Comparison of ENCODE assay signal across 8 mouse cellular contexts in the genomic region with DNA sequence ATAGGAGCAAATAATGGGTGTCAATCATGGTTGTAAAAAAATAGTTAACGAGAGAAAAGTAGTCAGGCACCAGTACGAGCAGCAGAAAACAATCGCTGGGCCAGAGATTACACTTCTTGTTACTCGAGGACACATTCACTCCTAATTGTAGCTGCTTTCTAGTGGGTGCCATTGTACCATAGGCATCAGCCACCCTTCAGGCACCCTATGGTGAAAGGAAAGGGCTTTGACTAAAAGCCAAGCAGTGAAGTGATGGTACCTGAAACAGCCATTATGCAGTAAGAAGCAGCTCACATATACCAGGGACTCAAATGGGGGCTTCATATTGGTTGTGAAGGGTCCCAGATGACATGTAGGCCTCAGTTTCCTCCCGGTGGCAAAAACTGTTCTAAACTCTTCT. TPM values are rescaled to one million over a fixed set of nuclear protein-coding genes. Genes with fewer than 3 reads are reported as not detected.
A peak's percentile ranks its signal among the peaks of the same experiment; 100 is the strongest.
DNase-seq lines count a peak whose midpoint lies in the region; ATAC-seq and TF ChIP-seq lines count a peak whose summit lies in the region.

No protein-coding gene starts in this region.

- peaks cover 9% of the 10 kb centered on the region; the same call in 1 of the 2 replicates for H3K9me3 ChIP-seq in limb, embryonic 15.5 days

- no peaks in the 10 kb centered on the region for H3K4me1 ChIP-seq in cerebellum, adult 2 months (ENCODE audit: control insufficient read depth, insufficient read depth, low read length)
- peaks cover 10% of the 10 kb centered on the region for H3K4me1 ChIP-seq in limb, embryonic 15.5 days

- no peak for TF ChIP-seq POLR2A in cerebellum, adult 2 months (IDR thresholded peaks at IDR 0.05; ENCODE audit: borderline replicate concordance, insufficient read depth, low read length)

- no peaks in the 10 kb centered on the region for H3K27me3 ChIP-seq in cerebellum, adult 2 months (ENCODE audit: control insufficient read depth, insufficient read depth, low read length)
- H3K27me3 ChIP-seq in limb, embryonic 15.5 days: no peaks in the 10 kb centered on the region

- no peak for ATAC-seq in limb, embryonic 15.5 days (ENCODE audit: insufficient number of reproducible peaks, low FRiP score, low TSS enrichment, low read depth)

- H3K9ac ChIP-seq in limb, embryonic 15.5 days: no peak overlapping the region

- peaks cover 41% of the 10 kb centered on the region for H3K36me3 ChIP-seq in limb, embryonic 15.5 days

- WGBS in cerebellum, adult 2 months: 90% methylated on average over 5 of the region's 5 CpGs
- 77% methylated on average over 5 of the region's 5 CpGs for WGBS in limb, embryonic 15.5 days

- peak overlapping the region; percentile 70 for H3K4me3 ChIP-seq in cerebellum, adult 2 months (replicated peaks; ENCODE audit: insufficient read depth, low read depth, low read length)
- peak overlapping the region; percentile 91 for H3K4me3 ChIP-seq in limb, embryonic 15.5 days

- intact Hi-C loops in gastrocnemius, postnatal 14 days (cut with DNase I; ENCODE audit: low total_unique reads): no loop called here

- no peak overlapping the region for H3K27ac ChIP-seq in cerebellum, adult 2 months (ENCODE audit: insufficient read depth, low read length)
- H3K27ac ChIP-seq in limb, embryonic 15.5 days: no peak overlapping the region

- no peak for TF ChIP-seq CTCF in cerebellum, adult 2 months (IDR thresholded peaks at IDR 0.05; ENCODE audit: borderline replicate concordance, insufficient read depth, low read depth, low read length)

- H3K4me2 ChIP-seq in limb, embryonic 15.5 days: peak overlapping the region; percentile 76

- peak; percentile 10 to 14 for DNase-seq in cerebellum, adult 2 months
- no peak for DNase-seq in cerebellum, postnatal 36 days
- peak; percentile 2 for DNase-seq in thymus, postnatal 0 days (ENCODE audit: low spot score)
- no peak for DNase-seq in thymus, postnatal 4 days
- no peak for DNase-seq in urinary bladder, postnatal 36 days (ENCODE audit: low spot score in 2 of 2)
- DNase-seq in gastrocnemius, postnatal 25 days: no peak
- DNase-seq in gastrocnemius, postnatal 14 days: no peak

RNA-seq across cellular contexts. Expression of a gene that starts 1.3 kb away (rescaled TPM):
- 22.9 and 26.0 TPM in 2 replicates for polyA plus RNA-seq in cerebellum, adult 2 months (2012; rRNA removed)
- polyA plus RNA-seq in thymus, postnatal 0 days (2015; fragmentation: Nextera tagmentation; extraction: Ambion mirVana): 14.7 and 16.7 TPM in 2 replicates
- polyA plus RNA-seq in limb, embryonic 15.5 days (2015; fragmentation: Nextera tagmentation; extraction: Ambion mirVana): 23.5 and 26.0 TPM in 2 replicates
- 10 to 100 TPM; 15.5 to 15.9 TPM for total RNA-seq in gastrocnemius, postnatal 25 days (2021)
- total RNA-seq in gastrocnemius, postnatal 14 days (2021): 10 to 100 TPM; 17.4 to 17.5 TPM

Comparison
In these comparisons a context has a peak if more than half of its experiments do, and no peak if none do; other contexts are left out.
1. DNase-seq: peak in cerebellum, adult 2 months (2 of 2) and thymus, postnatal 0 days (single experiment); none in cerebellum, postnatal 36 days (0 of 2), thymus, postnatal 4 days (single experiment), urinary bladder, postnatal 36 days (0 of 2), gastrocnemius, postnatal 25 days (single experiment) and gastrocnemius, postnatal 14 days (single experiment).